Comparison of ENCODE assay signal across 8 mouse cellular contexts in genomic region chr7:28692545-28693320, GRCm38 (mm10). TPM values are rescaled to one million over a fixed set of nuclear protein-coding genes. Genes with fewer than 3 reads are reported as not detected.
DNase-seq lines count a peak whose midpoint lies in the region; ATAC-seq and TF ChIP-seq lines count a peak whose summit lies in the region.

TSS of gene Fbxo27 (plus strand) at chr7:28692849.

- no peak for TF ChIP-seq CTCF in lung, adult 2 months (IDR thresholded peaks at IDR 0.05; ENCODE audit: insufficient read depth, low read length)
- peak; percentile 11; the same call in 1 of the 2 replicates for TF ChIP-seq CTCF in cerebellum, adult 2 months (IDR thresholded peaks at IDR 0.05; ENCODE audit: borderline replicate concordance, insufficient read depth, low read depth, low read length)

- H3K36me3 ChIP-seq in forebrain, embryonic 15.5 days = no peaks in the 10 kb centered on the region
- H3K36me3 ChIP-seq in stomach, embryonic 16.5 days (ENCODE audit: control insufficient read depth, insufficient read depth, low read length) = no peaks in the 10 kb centered on the region

- 42% methylated on average over 30 of the region's 30 CpGs for WGBS in lung, adult 2 months
- 12% methylated on average over 30 of the region's 30 CpGs for WGBS in cerebellum, adult 2 months
- WGBS in forebrain, embryonic 15.5 days = 16% methylated on average over 30 of the region's 30 CpGs
- WGBS in stomach, embryonic 16.5 days = 39% methylated on average over 29 of the region's 30 CpGs

- H3K9ac ChIP-seq in forebrain, embryonic 15.5 days (replicated peaks) = peak within 1 kb of the TSS; percentile 50
- peak within 1 kb of the TSS; percentile 57 for H3K9ac ChIP-seq in stomach, embryonic 16.5 days (ENCODE audit: low read length)

- peak within 1 kb of the TSS; percentile 72 for H3K27ac ChIP-seq in cerebellum, adult 2 months (ENCODE audit: insufficient read depth, low read length)
- no peak within 1 kb of the TSS for H3K27ac ChIP-seq in forebrain, embryonic 15.5 days (replicated peaks)
- no peak within 1 kb of the TSS for H3K27ac ChIP-seq in stomach, embryonic 16.5 days (ENCODE audit: low read length)

- no peaks in the 10 kb centered on the region for H3K27me3 ChIP-seq in cerebellum, adult 2 months (ENCODE audit: control insufficient read depth, insufficient read depth, low read length)
- peaks cover 15% of the 10 kb centered on the region for H3K27me3 ChIP-seq in forebrain, embryonic 15.5 days
- 0 out of 2 replicates have a peak, but pooled peaks cover 4% of the 10 kb centered on the region for H3K27me3 ChIP-seq in stomach, embryonic 16.5 days (ENCODE audit: control insufficient read depth, insufficient read depth, low read length)

- DNase-seq in lung, adult 2 months = peak; percentile 18
- DNase-seq in lung, adult 18-20 months = no peak
- DNase-seq in cerebellum, adult 2 months = peak; percentile 80 to 81
- DNase-seq in layer of hippocampus, adult 8-10 months (ENCODE audit: low spot score in 2 of 2) = peak; percentile 28 to 33
- DNase-seq in mesoderm, embryonic 11.5 days (ENCODE audit: low read depth, low spot score) = peak; percentile 23
- DNase-seq in spleen, adult 12 weeks (ENCODE audit: low spot score) = no peak

- peak within 1 kb of the TSS; percentile 85 for H3K4me2 ChIP-seq in forebrain, embryonic 15.5 days (replicated peaks)
- H3K4me2 ChIP-seq in stomach, embryonic 16.5 days (ENCODE audit: low read depth, low read length) = peak within 1 kb of the TSS; percentile 74

- peak; percentile 67 for ATAC-seq in forebrain, embryonic 15.5 days (replicated peaks)
- ATAC-seq in stomach, embryonic 16.5 days (ENCODE audit: insufficient read depth, low FRiP score) = no peak

- H3K9me3 ChIP-seq in forebrain, embryonic 15.5 days = no peaks in the 10 kb centered on the region
- H3K9me3 ChIP-seq in stomach, embryonic 16.5 days (replicated peaks; ENCODE audit: control insufficient read depth, low read length) = no peaks in the 10 kb centered on the region

- no peaks in the 10 kb centered on the region; the same call in 1 of the 2 replicates for H3K4me1 ChIP-seq in lung, adult 2 months (ENCODE audit: control insufficient read depth, insufficient read depth, low read length)
- no peaks in the 10 kb centered on the region for H3K4me1 ChIP-seq in cerebellum, adult 2 months (ENCODE audit: control insufficient read depth, insufficient read depth, low read length)
- peaks cover 12% of the 10 kb centered on the region for H3K4me1 ChIP-seq in forebrain, embryonic 15.5 days
- no peaks in the 10 kb centered on the region for H3K4me1 ChIP-seq in stomach, embryonic 16.5 days (ENCODE audit: control insufficient read depth, insufficient read depth, low read length)

- TF ChIP-seq POLR2A in lung, adult 2 months (IDR thresholded peaks at IDR 0.05; ENCODE audit: borderline replicate concordance, extremely low read depth, low read depth, low read length) = no peak
- no peak for TF ChIP-seq POLR2A in cerebellum, adult 2 months (IDR thresholded peaks at IDR 0.05; ENCODE audit: borderline replicate concordance, insufficient read depth, low read length)

- peak within 1 kb of the TSS; percentile 49 for H3K4me3 ChIP-seq in lung, adult 2 months (replicated peaks; ENCODE audit: extremely low read depth, low read depth, low read length)
- peak within 1 kb of the TSS; percentile 62 for H3K4me3 ChIP-seq in cerebellum, adult 2 months (replicated peaks; ENCODE audit: insufficient read depth, low read depth, low read length)
- H3K4me3 ChIP-seq in forebrain, embryonic 15.5 days = peak within 1 kb of the TSS; percentile 57
- H3K4me3 ChIP-seq in stomach, embryonic 16.5 days (replicated peaks; ENCODE audit: low read length) = peak within 1 kb of the TSS; percentile 50

RNA-seq across cellular contexts. Expression of gene Fbxo27, which starts in this region (rescaled TPM):
- polyA plus RNA-seq in lung, adult 2 months (2012; rRNA removed) = 3.7 and 3.8 TPM in 2 replicates
- polyA plus RNA-seq in cerebellum, adult 2 months (2012; rRNA removed) = 66.4 and 68.8 TPM in 2 replicates
- polyA plus RNA-seq in forebrain, embryonic 15.5 days (2015; fragmentation: Nextera tagmentation; extraction: Ambion mirVana) = 6.3 TPM in 2 replicates
- 10 to 100 TPM; 16.1 to 30.5 (median 22.7) TPM for total RNA-seq in layer of hippocampus, adult 8-10 months (2022)
- polyA plus RNA-seq in stomach, embryonic 16.5 days (2015; fragmentation: Nextera tagmentation; extraction: Ambion mirVana) = 3.8 and 4.8 TPM in 2 replicates

Comparison
In these comparisons a context has a peak if more than half of its experiments do, and no peak if none do; other contexts are left out.
1. DNase-seq: peak in lung, adult 2 months (single experiment), cerebellum, adult 2 months (2 of 2), layer of hippocampus, adult 8-10 months (2 of 2) and mesoderm, embryonic 11.5 days (single experiment); none in lung, adult 18-20 months (0 of 2) and spleen, adult 12 weeks (single experiment).
2. Peak in every context shown above with its lines, with median percentiles within 50 percentile points of each other: H3K4me3 ChIP-seq.